Mouse (Mus musculus): Measurements from ENCODE around the gene Mdm1. TPM values are rescaled to one million over a fixed set of nuclear protein-coding genes. Genes with fewer than 3 reads are reported as not detected.

Mdm1 gene
- polyA plus RNA-seq, 1 experiment, result 20.6 TPM

DNA sequence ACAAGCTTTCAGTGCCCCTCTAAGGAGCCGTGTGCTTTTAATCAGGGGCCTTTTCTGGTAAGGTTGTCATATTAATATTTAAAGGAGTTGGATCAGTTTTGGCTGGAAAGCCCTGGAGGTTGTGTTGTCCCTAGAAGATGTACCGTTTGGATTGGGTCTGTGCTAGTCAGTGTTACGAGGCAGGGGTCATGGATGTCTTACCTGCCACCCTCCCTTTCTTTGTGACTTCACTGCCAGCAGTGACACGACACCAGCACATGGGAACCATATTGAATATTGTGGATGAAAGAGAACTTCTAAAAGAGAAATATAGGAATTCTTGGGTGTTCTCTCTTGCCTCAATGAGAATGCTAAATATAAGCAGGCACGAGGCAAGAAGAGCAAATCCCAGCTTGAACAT lies 7.8 kb downstream of the Mdm1 start:
- TF ChIP-seq GATA1 (IDR thresholded peaks at IDR 0.05; ENCODE audit: low read length), result no peak

DNA sequence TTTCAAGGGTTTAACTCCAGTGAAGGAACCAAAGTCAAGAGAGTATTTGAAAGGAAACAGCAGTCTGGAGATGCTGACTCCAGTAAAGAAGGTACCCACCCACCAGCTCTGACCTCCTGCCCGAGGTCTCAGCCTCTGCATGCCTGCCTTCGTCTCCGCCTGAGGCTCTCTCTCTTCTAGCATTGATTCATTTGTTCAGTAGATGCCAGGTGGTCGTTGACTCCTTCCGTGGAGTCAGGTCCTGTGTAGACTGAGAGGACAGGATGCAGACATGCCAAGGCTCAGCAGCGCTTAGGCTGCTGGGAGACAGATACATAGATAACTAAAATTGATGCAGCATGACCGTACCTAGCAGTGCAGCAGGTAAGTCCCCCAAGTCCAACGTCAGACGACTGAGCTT lies 9.3 kb downstream of the Mdm1 start:
- no peak for TF ChIP-seq GATA1 (IDR thresholded peaks at IDR 0.05; ENCODE audit: low read length)

DNA sequence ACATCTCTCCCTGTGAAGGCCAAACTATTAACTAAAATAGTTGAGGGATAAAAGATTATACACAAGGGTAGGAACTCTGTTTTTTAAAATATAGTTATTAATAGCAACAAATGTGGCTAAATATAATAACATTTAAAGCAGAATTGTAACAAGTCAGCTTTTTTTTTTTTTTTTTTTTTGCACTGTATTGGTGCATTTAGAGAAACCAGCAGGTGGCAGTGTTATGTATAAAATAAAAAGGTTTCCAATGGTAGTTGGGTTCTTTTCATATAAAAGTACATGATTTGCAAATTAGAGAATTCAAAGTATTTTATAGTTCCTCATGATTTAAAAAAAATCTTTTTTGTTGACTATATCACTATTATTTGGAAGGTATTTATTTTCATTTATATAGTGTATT lies 14.3 kb downstream of the Mdm1 start:
- TF ChIP-seq GATA1 (IDR thresholded peaks at IDR 0.05; ENCODE audit: low read length), result no peak

DNA sequence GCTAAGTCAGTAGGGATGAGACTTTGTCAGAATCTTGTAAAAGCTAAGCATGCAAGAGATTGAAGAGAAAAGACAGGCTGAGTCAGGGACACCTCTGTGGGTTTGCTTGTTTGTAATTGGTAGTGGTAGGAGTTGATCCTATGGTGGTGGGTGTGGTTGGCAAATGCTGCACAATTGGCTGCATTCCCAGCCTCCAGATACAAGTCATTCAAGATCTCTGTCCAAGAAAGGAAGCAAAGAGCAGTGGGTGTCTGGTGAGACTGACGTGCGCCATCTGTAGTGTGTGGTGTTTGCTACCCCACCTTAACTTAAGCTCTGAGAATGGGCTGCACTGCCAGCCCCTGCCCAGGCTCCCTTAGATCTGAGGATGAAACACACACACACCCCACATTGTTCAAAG lies 19.5 kb downstream of the Mdm1 start:
- no peak for TF ChIP-seq GATA1 (IDR thresholded peaks at IDR 0.05; ENCODE audit: low read length)

DNA sequence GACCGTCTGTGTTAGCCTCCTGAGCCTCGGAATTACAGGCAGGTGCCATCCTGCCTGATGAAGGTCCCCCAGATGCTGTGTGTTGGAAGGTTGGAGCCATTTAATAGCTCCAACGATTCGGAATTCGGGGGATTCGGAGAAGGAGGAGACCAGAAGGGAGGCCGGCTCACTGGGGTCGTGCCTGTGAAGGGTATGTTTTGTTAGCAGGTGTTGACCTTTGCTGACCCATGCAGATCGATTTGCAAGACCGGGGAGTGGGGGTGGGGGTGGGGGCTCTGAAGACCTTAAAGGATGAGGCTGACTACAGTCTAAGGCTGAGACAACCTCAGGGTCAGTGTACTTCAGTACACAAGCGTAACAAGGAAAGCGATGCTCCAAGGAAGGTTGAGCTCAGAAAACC lies 27.6 kb downstream of the Mdm1 start:
- no peak for TF ChIP-seq GATA1 (IDR thresholded peaks at IDR 0.05; ENCODE audit: low read length)

DNA sequence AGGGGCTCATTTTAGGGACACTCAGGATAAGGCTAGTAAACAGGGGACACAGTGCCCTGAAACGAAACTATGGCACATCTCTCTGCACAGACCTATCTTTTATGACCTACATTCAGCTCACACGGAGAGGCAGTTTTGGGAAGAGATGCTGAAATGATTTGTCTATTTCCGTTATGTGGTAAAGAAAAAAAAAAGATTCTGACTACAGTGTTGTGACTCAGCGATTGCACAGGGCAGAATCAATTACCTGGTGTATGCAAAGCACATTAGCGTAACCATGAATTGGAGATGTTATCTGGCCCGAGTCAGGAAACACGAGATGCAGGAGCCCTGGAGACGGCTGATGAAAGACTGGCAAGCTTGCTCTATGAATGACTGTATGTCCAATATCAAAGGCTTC lies 30.8 kb downstream of the Mdm1 start:
- no peak for TF ChIP-seq GATA1 (IDR thresholded peaks at IDR 0.05; ENCODE audit: low read length)

DNA sequence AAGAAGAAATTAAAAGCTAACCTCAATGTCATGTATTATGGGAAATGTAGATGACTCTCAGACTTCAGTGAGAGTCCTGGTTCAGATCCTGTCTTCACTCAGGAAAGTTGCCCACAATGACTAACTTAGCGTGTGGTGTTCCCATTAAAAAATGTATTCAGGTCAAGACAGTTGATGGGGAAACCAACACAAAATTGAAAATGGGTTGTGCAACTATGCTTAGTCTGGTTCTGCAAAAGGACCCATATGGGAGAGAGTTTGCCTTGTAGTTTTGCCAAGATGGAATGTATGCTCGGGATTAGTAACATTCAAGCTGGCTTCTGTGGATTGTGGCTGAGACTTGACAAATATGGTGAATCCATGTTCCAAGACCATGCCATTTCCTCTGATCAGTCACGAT lies 31.3 kb downstream of the Mdm1 start:
- TF ChIP-seq GATA1 (IDR thresholded peaks at IDR 0.05; ENCODE audit: low read length), result no peak

DNA sequence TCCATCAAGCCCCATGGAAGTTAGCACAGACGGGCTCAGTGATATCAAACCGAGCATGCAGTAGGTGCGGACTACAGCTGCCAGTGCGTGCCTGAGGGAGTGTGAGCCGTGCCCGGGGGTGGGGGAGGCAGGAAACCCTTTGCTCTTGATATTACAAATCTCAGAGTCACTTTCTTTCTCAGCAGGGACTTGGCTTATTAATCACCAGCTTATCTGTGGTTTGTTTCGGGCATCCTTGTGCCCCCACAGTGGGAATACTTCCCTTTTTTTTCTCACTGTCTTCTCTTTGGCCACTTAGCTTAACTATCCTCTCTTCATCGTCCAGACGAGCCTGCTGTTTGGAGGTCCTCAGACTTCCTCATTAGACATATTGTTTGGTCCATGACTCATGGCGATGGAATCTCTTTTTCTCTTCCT lies 37.1 kb downstream of the Mdm1 start:
- TF ChIP-seq GATA1 (IDR thresholded peaks at IDR 0.05; ENCODE audit: low read length), result no peak

DNA sequence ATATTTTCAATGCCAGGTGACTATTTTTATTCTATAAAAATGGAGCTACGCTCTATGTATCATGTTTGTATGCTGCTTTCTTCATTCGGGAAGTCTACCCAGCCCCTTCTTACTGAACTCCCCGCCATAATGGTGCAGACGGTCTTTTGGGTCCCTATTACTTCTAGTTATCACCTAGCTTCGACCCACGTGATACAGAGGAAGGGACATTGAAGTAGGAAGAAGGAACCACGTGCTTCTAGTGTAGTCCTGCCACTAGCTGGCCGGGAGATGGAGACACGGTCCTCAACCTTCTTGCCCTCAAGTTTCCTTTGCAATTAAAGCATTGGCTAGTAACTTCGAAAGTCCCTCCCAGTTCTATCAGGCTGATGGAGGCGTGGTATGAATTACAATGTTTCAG lies 37.7 kb downstream of the Mdm1 start:
- no peak for TF ChIP-seq GATA1 (IDR thresholded peaks at IDR 0.05; ENCODE audit: low read length)

DNA sequence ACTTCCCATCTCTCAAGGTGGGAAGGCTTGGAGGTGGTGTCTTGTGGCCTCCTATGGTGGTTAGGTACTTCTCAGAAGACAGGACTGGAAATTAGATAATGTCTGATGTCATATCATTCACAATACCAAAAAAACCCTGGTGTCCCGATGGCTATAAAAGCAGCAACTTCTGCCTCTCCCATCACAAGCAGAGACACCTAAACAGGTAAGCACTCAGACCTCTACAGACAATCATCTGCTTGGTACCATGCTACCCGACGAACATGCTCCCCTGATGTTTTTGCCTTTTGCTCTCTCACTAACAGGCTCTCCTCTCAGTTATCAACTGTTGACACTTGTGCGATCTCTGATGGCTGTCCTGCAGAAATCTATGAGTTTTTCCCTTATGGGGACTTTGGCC lies 63.0 kb downstream of the Mdm1 start, which contains the start of gene Il22:
TSS of gene Il22 (plus strand) at position 301 of the 400 bp plus-strand sequence.
- TF ChIP-seq GATA1 (IDR thresholded peaks at IDR 0.05; ENCODE audit: low read length), result no peak

Other genes starting within 250 kb of the Mdm1 start
- gene Il22, start 63.1 kb downstream of the Mdm1 start, polyA plus RNA-seq (2012), result not detected in 2 replicates
- not detected in 2 replicates for gene Gm32717, start 99.0 kb downstream of the Mdm1 start, polyA plus RNA-seq (2012)
- not detected in 2 replicates for gene Gm32802, start 116.9 kb downstream of the Mdm1 start, polyA plus RNA-seq (2012)
- not detected in 2 replicates for gene Iltifb, start 153.2 kb downstream of the Mdm1 start, polyA plus RNA-seq (2012)
- gene Gm9040, start 185.2 kb downstream of the Mdm1 start, polyA plus RNA-seq (2012), result not detected in 2 replicates
- not detected in 2 replicates for gene Gm9044, start 190.6 kb downstream of the Mdm1 start, polyA plus RNA-seq (2012)
- not detected in 2 replicates for gene Gm9045, start 196.0 kb downstream of the Mdm1 start, polyA plus RNA-seq (2012)
- gene Gm9046, start 201.4 kb downstream of the Mdm1 start, polyA plus RNA-seq (2012), result not detected in 2 replicates
- not detected in 2 replicates for gene Gm9048, start 206.9 kb downstream of the Mdm1 start, polyA plus RNA-seq (2012)
- gene Gm9049, start 212.3 kb downstream of the Mdm1 start, polyA plus RNA-seq (2012), result not detected in 2 replicates